Mouse (Mus musculus) left cerebral cortex, postnatal 10 days (tissue): ENCODE data around the gene Cyp27b1. TPM values are rescaled to one million over a fixed set of nuclear protein-coding genes. Genes with fewer than 3 reads are reported as not detected.
A peak's percentile ranks its signal among the peaks of the same experiment; 100 is the strongest.

ENCODE experiments used
- DNase-seq, 2 experiments: peaks; one replicate each; pipeline ENCODE4 v3.0.0; 2021 to 2022; ENCODE audit warnings: low spot score in 2 of 2, mixed read lengths in 1 of 2; ENCODE audit errors: extremely low spot score in 1 of 2
- intact Hi-C: fragments of 180-260 bp; cut with DNase I; formaldehyde crosslinking; loops from one replicate; pipeline ENCODE4 v1.15.1; 2025
- total RNA-seq, 2 experiments: library from RNA; stranded (reverse); gene quantifications; 2 replicates each; pipeline ENCODE4 v1.2.3; 2021

Gene Cyp27b1
- under 1 TPM; 0.36 to 0.49 TPM for total RNA-seq

DNA sequence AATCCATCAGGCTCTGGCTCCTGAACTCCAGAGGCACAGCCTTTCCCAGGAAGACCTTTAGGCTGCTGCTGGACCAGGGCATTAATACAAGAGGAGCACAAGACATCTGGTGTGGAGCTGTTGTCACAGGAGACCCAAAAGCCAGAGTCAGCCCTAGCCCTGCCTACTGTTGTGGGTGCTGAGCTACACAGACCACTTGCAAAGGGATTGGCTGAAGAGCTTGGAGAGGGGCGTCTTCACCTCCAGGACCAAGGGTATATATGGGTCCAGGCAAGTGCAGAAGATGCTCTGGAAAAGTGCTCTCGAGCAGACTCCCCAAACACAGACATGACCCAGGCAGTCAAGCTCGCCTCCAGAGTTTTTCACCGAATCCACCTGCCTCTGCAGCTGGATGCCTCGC is at the start of gene Cyp27b1:
Cyp27b1 (plus strand) TSS at position 297 of the 400 bp plus-strand sequence.
- intact Hi-C loops = no loop called here
- no peak for DNase-seq

DNA sequence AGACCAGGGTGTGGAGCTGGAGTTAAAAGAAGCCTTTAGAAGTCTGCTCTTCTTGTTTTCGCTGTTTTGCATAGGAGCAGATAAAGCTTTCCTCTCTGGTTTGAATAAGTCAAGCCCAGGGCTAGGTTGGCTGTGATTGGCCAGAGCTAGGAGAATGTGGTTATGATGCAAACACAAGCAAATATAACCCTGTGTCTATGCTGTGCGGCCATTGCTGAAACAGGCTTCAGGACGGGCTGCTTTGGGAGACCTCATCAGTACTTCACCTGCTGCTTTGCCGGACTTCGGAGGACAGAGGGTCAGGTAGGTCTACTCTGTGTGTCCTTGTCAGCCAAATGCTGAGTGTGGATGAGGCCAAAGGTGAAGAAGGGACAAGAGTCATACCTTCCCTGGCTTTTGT is 47.5 kb upstream of the Cyp27b1 start, which contains the start of gene Avil:
Avil (plus strand) TSS at position 181 of the 400 bp plus-strand sequence.
- DNase-seq = no peak
- intact Hi-C loops = no loop called here

DNA sequence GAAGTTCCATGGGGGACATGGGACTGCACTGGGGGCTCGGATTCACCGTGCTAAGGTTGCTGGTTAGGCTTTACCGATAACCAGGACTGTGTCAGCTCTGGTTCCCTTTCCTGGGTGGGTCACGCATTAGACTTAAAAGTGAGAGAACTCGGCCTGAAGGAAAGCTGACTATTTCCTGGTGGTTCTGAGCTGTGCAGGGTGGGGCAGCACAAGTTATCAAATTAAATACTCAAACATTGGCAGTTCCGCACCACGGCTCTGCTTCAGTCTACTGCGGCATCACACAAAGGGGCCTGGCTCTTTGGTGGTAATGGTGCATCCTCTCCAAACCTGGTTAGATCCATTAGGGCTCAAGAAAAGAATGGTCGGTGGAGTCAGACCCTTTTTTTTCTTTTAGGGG is 46.8 kb upstream of the Cyp27b1 start:
- DNase-seq = no peak
- intact Hi-C loops = no loop called here

DNA sequence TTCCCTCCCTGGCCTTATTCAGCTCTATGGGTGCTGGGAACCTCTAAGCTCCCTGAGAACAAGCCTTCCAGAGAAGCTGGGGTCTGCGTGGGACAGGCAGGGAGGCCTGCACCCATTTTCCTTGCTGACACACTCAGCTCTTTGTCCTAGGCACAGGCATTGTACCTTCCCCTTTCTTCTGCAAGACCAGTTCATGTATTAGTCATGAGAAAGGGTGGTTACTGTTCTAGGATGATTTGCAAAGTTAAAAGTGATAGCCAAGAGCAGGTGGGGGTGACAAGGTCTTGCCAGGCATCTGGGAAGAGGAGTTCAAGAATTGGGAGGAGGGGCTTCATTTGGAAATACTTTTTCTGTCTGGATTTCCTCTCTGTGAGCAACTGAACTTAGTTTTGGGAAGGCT is 46.0 kb upstream of the Cyp27b1 start:
- DNase-seq = no peak
- intact Hi-C loops = no loop called here

DNA sequence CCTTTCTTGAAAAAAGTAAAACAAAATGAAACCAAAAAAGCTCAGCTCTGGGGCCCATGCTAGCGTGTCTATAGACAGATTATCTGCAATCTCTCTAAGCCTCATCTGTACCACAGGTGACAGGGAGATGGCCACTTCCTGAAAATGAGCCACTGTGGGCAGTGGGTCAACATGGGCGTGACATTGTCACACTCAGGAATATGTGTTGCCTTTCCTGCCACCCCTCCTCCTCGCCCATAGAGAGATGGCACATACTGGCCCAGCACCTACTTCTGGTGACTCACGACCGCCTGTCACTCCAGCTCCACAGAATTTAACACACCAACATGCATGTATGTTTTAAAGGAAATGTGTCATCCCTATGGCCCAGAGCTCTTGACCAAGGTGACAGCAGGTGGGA is 45.3 kb upstream of the Cyp27b1 start:
- DNase-seq = no peak
- intact Hi-C loops = no loop called here

DNA sequence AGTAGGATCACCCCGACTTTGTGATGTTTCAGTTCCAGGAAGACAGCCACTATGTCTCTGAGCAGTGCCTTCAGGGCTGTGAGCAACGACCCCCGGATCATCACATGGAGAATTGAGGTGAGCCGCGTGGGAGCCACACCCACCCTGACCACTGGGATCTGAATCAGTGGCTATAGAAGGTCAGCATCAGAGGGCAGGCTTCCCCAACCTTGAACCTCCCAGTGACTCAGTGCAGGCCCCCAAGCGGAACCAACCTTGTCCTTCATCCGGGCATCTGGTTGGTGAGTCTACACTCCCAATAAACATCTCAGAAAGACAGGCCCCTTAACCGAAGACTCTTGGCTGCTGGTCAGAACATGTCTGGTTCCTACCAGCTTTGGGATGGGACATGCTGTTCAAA is 44.7 kb upstream of the Cyp27b1 start:
- intact Hi-C loops = no loop called here
- DNase-seq = no peak

DNA sequence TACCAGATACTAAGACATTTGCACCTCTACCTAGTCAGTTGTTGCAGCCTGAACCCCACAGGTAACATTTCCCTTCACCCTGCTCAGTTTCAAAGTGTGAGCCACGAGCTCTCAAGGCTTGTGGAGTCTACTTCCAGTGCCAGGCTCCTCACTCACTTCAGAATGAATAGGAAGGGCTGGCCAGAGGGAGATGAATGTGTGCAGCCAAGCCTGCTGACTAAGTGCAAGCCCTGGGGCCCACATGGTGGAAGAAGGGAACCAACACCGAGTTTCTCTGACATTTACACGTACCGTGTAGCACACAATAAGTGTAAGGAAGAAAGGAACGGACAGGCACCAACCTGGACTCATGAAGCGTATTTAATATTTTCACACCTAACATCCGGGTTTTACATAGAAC is 44.2 kb upstream of the Cyp27b1 start:
- intact Hi-C loops = no loop called here
- DNase-seq = no peak

DNA sequence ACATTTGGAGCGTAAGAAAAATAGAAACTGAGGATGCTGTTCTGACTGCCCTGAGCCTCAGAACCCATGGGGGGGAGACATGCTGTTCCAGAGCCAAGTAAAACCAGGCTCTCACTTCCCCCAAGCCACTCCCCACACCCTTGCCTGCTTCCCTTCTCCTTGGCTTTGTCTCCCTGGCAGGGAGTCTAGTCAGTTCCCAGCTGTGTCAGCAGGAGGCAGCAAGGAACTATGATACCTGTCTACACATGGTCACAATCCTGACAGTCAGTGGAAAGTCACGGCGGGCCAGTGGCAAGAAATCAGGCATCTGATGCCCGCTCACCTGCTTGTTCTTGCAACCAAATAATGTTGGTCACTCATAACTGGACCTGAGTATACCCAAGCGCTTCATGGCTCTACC is 31.6 kb upstream of the Cyp27b1 start:
- no peak for DNase-seq
- intact Hi-C loops = no loop called here

DNA sequence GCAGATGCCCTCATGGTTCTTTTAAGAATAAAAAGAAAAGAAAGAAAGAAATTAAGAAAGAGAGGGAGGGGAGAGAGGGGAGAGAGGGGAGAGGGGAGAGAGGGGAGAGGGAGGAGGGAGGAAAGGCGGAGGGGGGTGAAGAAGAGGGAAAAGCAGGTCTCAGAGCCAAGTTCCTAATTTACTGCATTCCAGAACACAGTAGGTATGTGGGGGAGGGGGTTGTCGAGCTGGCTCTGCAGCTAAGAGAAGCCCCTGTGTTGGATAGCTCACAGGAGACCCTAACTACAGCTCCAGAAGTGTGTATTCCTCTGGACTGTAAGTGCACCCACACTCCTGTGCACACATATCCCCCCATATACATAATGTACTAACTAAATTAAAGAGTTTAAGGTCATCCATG is 31.0 kb upstream of the Cyp27b1 start:
- no peak for DNase-seq
- intact Hi-C loops = no loop called here

DNA sequence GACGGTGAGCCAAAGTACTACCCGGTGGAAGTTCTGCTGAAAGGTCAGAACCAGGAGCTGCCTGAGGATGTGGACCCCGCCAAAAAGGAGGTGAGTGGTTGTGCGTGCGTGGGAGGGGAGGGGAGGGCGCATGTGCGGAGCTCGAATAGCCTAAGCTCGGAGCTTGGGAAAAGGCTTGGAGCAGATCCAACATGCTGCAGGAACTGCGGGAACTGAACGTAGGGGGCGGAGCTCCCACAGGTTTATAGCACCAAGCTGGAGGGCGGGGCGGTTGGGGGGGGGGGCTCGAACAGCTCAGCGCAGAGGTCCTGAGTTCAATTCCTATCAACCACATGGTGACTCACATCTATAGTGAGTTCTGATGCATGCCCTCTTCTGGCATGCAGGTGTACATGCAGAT is 29.6 kb upstream of the Cyp27b1 start:
- intact Hi-C loops = no loop called here

DNA sequence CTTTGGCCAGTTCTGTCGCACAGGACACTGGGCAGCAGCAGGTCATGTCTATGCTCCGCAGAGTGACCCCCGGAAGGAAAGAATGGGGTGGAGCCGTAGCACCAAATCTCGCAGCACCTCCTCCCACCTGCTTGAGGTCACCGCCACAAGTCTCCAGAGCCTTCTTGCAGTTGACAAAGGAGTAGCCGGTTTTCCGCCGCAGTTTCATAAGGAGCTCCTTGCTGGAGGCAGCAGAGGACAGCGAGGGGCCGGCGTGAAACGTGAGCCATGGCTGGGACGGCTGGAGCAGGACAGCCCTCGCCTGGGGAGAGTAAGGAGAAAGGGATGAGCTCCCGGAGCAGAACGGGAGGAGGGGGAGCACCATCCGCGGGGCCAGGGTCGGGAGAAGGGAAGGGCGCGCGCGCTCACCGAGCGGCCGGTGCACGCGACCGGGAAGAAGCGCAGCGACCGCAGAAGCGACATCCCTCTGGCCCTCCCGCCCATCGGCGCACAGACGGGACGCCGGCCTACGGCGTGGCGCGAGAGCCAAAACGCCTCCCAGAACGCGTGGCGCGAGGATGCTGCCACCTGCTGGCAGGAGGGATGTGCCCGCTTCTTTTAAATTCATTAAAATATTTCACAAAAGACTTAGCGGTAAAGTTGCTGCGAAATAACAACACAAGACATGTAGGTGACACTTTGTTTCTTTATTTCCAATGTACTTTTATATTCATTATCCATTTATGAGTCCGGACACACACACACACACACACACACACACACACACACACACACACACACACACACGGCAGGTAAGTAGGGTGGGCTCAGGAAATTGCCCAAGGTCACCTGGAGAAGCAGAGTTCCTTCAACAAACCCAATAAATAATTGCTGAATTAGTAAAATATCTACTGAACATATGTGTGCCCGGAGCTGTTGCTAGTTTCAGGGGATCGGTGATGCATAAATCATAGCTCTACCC is 17.4 kb upstream of the Cyp27b1 start, which contains the start of gene Tsfm:
Tsfm (minus strand) TSS at position 505 of the 961 bp plus-strand sequence.
- peak; percentile 81 to 94 for DNase-seq
- intact Hi-C loops = loop anchor here (2.0 to 5.0 kb wide), 2 partner anchors 38 to 112 kb away; no protein-coding TSS in a partner anchor

More for the DNA sequence above, 29.6 kb upstream of the Cyp27b1 start:
- DNase-seq = no peak

DNA sequence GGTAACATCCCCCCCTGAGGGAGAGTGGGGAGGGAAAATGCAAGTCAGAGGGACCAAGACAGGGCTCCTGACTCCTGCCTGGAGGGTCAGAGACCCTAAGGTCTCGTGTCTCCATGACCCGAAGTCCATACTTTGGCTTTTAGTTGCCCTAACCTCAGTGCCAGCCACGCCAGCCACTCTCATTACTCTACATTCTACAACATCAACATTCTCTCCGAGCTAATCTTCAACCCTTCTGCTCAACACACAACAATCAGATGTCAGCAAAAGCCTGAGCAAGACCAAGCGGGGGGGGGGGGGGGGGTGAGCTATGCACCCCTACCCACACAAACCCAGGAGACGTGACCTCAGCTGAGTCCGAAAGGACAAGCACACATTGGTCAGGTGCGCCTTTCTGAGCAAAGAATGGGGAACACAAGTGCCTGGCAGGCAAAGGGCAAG is 14.7 kb upstream of the Cyp27b1 start:
- intact Hi-C loops = loop anchor here (5.0 kb wide), 1 partner anchor 41 kb away; no protein-coding TSS in a partner anchor
- no peak for DNase-seq

DNA sequence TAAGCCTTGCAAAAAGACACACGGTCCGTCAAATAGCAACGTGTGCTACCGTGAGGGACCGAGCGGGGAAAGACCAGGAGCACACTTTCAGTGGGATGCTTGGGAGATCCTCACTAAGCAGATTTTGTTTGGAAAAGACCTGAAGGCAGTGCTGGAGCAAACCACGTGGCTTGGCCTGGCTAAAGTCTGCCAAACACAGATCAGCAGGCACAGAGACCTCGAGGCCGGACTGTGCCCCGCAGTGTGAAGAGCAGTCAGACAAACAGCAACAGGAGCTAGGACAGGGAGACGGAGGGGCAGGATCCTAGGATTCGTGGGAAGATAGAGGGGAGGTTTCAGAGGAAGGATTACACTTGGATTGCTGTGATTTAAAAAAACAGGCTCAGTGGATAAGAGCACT is 11.8 kb upstream of the Cyp27b1 start:
- intact Hi-C loops = no loop called here

DNA sequence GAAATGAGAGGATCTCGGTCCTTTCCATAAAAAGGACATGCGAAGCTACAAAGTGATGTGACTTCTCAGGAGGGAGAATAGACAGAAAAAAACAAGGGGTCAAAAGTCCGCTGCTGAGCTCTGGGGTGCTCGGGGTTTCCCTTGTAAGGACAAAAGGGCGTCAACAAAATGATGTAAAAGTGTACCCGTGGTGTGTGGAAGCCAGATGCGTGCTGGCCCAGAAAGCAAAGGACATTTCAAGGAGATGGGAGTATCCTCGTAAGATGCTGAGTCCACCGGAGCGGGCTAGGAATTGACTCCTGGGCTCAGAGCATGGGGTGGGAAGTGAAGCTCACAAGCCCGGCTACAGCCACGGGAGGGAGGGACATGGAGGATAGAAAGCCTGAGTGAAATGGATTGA is 10.4 kb upstream of the Cyp27b1 start:
- intact Hi-C loops = no loop called here
- DNase-seq = no peak

More for the DNA sequence above, 11.8 kb upstream of the Cyp27b1 start:
- DNase-seq = no peak

DNA sequence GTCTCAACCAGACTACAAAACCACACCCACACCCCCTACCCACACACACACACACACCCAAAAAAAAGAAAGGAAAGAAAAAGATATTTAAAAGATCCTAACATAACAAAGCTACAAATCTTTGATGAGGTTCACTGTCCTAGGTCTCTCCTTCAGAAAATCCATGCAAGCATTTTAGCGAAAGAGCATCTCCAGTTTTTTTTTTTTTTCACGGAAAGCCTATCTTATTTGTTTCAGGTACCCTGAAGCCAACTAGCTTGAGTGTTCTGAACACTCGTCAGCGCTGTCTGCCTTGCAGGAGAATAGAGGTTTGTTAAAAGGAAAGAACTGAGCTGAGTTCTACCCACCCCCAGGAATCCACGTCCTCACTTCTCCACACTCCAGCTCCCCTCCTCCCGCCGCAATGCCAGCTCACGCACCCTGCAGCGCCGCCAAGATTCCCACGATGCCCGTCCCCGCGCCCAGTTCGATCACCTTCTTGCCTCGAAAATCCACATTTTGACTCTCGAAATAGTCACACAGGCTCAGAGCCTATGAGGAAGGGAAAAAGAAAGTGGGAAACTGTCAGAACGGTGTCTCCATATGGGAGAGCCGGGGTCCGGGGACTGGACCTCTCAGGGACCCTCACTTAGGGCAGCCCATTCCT is 7.4 kb upstream of the Cyp27b1 start:
- intact Hi-C loops = no loop called here
- peak in 1 of 2 experiments; percentile 63 for DNase-seq

DNA sequence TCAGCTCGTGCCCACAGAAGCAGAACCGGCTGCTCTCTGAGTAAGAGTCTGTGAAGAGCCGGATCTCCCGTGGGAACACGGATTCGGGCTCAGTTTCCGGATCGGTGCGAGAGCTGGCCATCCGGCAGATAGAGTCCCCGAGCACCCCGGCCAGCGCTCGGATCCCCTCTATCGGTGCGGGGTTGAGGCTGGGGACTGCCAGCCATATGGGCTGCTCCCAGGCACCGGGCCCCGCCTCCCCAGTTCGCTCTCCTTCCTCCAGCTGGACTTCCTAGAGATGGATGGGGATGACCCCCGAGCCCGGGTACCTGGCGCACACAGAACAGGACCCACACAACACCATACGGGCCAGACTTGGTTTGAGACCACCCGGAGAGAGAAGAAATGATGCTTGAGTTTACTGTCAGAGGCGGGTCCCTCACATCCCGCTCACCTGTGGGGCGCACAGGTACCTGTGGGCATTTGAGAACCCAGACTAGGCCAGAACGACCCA is 6.7 kb upstream of the Cyp27b1 start, which contains the start of the genes Mettl1 and Eef1akmt3:
Mettl1 (plus strand) TSS at position 141 of the 493 bp plus-strand sequence.
Eef1akmt3 (minus strand) TSS at position 240 of the 493 bp plus-strand sequence.
- peak in 1 of 2 experiments; percentile 60 for DNase-seq
- intact Hi-C loops = no loop called here

DNA sequence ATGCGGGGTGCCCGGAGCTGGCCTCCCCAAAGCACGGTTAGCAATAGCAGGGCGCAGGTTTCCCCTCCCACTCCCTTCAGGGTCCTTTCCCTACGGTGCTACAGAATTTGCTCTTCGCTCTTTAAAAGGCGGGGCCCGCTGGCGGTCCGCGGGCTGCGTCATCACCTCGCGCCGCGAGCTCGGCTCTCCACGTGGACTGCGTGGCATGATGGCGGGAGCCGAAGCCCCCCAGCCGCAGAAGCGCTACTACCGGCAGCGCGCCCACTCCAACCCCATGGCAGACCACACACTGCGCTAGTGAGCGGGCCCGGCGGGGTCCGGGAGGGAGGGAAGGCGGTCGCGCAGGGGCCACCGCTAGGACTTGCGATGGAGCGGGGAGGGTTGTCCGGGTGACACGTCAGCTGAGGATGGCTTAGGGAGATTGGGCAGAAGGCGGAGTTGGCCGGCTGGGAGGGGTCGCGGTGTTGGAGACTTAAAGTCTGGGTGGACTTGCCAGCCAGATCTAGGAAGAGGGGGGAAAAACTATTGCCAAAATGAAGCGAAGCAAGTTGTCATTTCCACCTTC is 6.2 kb upstream of the Cyp27b1 start:
- intact Hi-C loops = no loop called here
- peak; percentile 90 to 93 for DNase-seq

DNA sequence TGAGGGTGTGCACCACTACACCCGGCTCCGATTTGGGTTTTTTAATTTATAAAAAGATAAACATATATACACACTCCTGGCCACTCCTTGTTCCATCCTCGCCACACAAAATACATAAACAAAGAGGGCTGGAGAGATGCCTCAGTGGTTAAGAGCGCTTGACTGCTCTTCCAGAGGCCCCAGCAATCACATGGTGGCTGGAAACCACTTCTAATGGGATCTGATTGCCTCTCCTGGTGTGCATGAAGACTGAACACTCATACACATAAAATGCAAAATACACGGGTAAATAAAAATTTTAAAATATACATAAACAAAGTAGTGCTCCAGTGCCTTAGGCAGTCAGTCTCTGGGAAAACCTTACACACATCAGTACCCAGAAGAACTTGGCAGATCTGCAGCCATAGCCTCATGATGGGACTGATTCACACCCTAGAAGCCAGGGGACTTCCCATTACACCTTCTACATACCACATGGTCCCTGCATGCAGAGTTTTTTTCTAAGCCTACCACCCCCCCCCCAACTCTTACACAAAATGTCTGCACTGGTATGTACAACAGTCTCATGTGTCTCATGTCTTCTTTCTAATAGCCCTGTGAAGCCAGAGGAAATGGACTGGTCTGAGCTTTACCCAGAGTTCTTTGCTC is 5.5 kb upstream of the Cyp27b1 start:
- intact Hi-C loops = no loop called here
- DNase-seq = no peak

DNA sequence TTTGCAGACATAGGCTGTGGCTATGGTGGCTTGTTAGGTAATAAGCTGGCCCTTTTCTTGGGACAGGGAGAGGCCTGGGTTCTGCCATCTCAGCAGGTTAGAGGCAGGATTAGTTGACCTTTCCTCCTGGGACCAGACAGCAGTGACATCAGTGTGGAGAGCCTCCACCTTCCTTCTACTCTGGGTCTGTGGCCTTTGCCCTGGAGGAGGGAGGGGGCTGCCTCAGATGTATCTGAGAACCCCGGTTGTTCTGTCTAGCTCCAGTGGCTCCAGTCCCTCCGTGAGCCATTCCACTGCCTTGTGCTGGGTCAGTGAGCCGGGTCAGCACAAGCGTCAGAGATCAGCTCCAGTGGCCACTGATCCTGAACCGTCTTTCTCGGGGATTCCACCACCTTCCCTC is 4.9 kb upstream of the Cyp27b1 start:
- intact Hi-C loops = no loop called here
- no peak for DNase-seq
